Mouse (Mus musculus) activated CD4-positive, CD25-positive, alpha-beta regulatory T cell, adult 9 weeks (primary cell): ENCODE data around the gene Nt5c3. TPM values are rescaled to one million over a fixed set of nuclear protein-coding genes. Genes with fewer than 3 reads are reported as not detected.

Experiments used
- polyA plus RNA-seq: library from polyadenylated mRNA; unstranded; fragments of 100-300 nt; shearing (Covaris generic); gene quantifications from one replicate; pipeline ENCODE4 v1.2.1, GENCODE M21; 2017

Gene Nt5c3
- polyA plus RNA-seq: 51.7 TPM

GRCm38 (mm10) chr6:56923726-56924707 lies at the start of gene Nt5c3, which contains the start of gene Vmn1r4:
Gene Nt5c3, minus strand, starts transcription at chr6:56923932.
Gene Vmn1r4, plus strand, starts transcription at chr6:56924015.

GRCm38 (mm10) chr6:56969973-56970372 lies 46.2 kb upstream of the Nt5c3 start, which contains the start of gene Vmn1r5:
Gene Vmn1r5, plus strand, starts transcription at chr6:56970273.

Other genes with a start within 250 kb of the Nt5c3 start
- gene Lsm5, start 219.2 kb downstream of the Nt5c3 start, polyA plus RNA-seq: 122 TPM
- 20.5 TPM for gene Avl9, start 209.0 kb downstream of the Nt5c3 start, polyA plus RNA-seq
- 22.1 TPM for gene Kbtbd2, start 126.1 kb downstream of the Nt5c3 start, polyA plus RNA-seq
- gene Fkbp9, start 91.9 kb downstream of the Nt5c3 start, polyA plus RNA-seq: not detected
- not detected for gene Vmn1r4, start 83 bp upstream of the Nt5c3 start, polyA plus RNA-seq
- gene Vmn1r5, start 46.3 kb upstream of the Nt5c3 start, polyA plus RNA-seq: not detected
- 0.04 TPM for gene Vmn1r6, start 73.3 kb upstream of the Nt5c3 start, polyA plus RNA-seq
- gene Vmn1r7, start 101.4 kb upstream of the Nt5c3 start, polyA plus RNA-seq: not detected
- gene Vmn1r8, start 108.4 kb upstream of the Nt5c3 start, polyA plus RNA-seq: not detected
- gene Vmn1r9, start 142.9 kb upstream of the Nt5c3 start, polyA plus RNA-seq: not detected
- not detected for gene Vmn1r10, start 185.5 kb upstream of the Nt5c3 start, polyA plus RNA-seq
- gene Vmn1r11, start 209.5 kb upstream of the Nt5c3 start, polyA plus RNA-seq: not detected
- gene Vmn1r12, start 233.0 kb upstream of the Nt5c3 start, polyA plus RNA-seq: not detected